Mouse (Mus musculus): ENCODE results near the gene Pom121. TPM values are rescaled to one million over a fixed set of nuclear protein-coding genes. Genes with fewer than 3 reads are reported as not detected.

Pom121 gene
- 10 to 100 TPM; 38.4 to 39.6 TPM for total RNA-seq (2023)

GRCm38 (mm10) chr5:135394004-135394823, at the start of gene Pom121:
Gene Pom121, minus strand, starts transcription at chr5:135394546.

GRCm38 (mm10) chr5:135369787-135370654, 24.3 kb downstream of the Pom121 start, which contains the start of gene Nsun5:
Gene Nsun5, plus strand, starts transcription at chr5:135369953.

GRCm38 (mm10) chr5:135352995-135353394, 41.4 kb downstream of the Pom121 start, which contains the start of gene Trim50:
Gene Trim50, plus strand, starts transcription at chr5:135353295.

GRCm38 (mm10) chr5:135349862-135350261, 44.5 kb downstream of the Pom121 start, which contains the start of gene Fkbp6:
Gene Fkbp6, minus strand, starts transcription at chr5:135350044.

Other genes starting within 250 kb of the Pom121 start
- 10 to 100 TPM; 11.8 to 13.0 TPM for gene Tbl2, start 244.9 kb downstream of the Pom121 start, total RNA-seq (2023)
- 10 to 100 TPM; 40.0 to 44.2 TPM for gene Bcl7b, start 226.3 kb downstream of the Pom121 start, total RNA-seq (2023)
- 10 to 100 TPM; 65.9 to 76.2 TPM for gene Baz1b, start 207.3 kb downstream of the Pom121 start, total RNA-seq (2023)
- not detected for gene Fzd9, start 143.3 kb downstream of the Pom121 start, total RNA-seq (2023)
- gene Fkbp6, start 44.5 kb downstream of the Pom121 start, total RNA-seq (2023) = not detected
- not detected for gene Trim50, start 41.3 kb downstream of the Pom121 start, total RNA-seq (2023)
- 10 to 100 TPM; 11.2 to 11.8 TPM for gene Nsun5, start 24.6 kb downstream of the Pom121 start, total RNA-seq (2023)
- 100 to 1,000 TPM; 203 to 210 TPM for gene Hip1, start 150.6 kb upstream of the Pom121 start, total RNA-seq (2023)
- gene Ccl26, start 169.0 kb upstream of the Pom121 start, total RNA-seq (2023) = not detected
- gene Ccl24, start 178.5 kb upstream of the Pom121 start, total RNA-seq (2023) = 10 to 100 TPM; 20.6 to 33.1 TPM
- 10 to 100 TPM; 10.4 to 10.5 TPM for gene Rhbdd2, start 238.1 kb upstream of the Pom121 start, total RNA-seq (2023)

All from monocyte, adult 59 days (primary cell).